Mouse (Mus musculus) hindbrain, embryonic 11.5 days (tissue): ENCODE measurements around the gene Scgb1b18. TPM values are rescaled to one million over a fixed set of nuclear protein-coding genes. Genes with fewer than 3 reads are reported as not detected.
"Not testable (repeated sequence)": the region's sequence is repeated elsewhere in the genome, so short reads cannot be mapped to it uniquely, and the experiment has no call there.

Experiments used
- ATAC-seq: fragments of 200-750 bp; cut with Nextera tagmentation; 2 replicates; pipeline ENCODE4 v1.8.0; 2017; ENCODE audit warnings: mild to moderate bottlenecking, moderate TSS enrichment, moderate library complexity; ENCODE audit not compliant: low FRiP score
- DNase-seq: peaks from one replicate; pipeline ENCODE4 v3.0.0-alpha.2; 2015; ENCODE audit warnings: low spot score
- H3K27ac ChIP-seq: fragments of 300-500 bp; sonication (generic); 2 replicates; pipeline ENCODE4 v1.5.1; 2014; ENCODE audit warnings: mild to moderate bottlenecking, low read depth, low read length
- H3K27me3 ChIP-seq: fragments of 300-500 bp; sonication (generic); 2 replicates; pipeline ENCODE4 v1.6.1; 2014; ENCODE audit warnings: mild to moderate bottlenecking, low read length, moderate library complexity, mixed read lengths; ENCODE audit not compliant: control insufficient read depth, insufficient read depth
- H3K36me3 ChIP-seq: fragments of 300-500 bp; sonication (generic); 2 replicates; pipeline ENCODE4 v1.6.1; 2014; ENCODE audit warnings: mild to moderate bottlenecking, low read length, moderate library complexity, mixed read lengths; ENCODE audit not compliant: control insufficient read depth, insufficient read depth
- H3K4me1 ChIP-seq: fragments of 300-500 bp; sonication (generic); replicated peaks from 2 replicates; pipeline ENCODE4 v1.6.1; 2014; ENCODE audit warnings: low read length, mixed read lengths; ENCODE audit not compliant: control insufficient read depth, insufficient read depth
- H3K4me2 ChIP-seq: fragments of 300-500 bp; sonication (generic); replicated peaks from 2 replicates; pipeline ENCODE4 v1.6.1; 2014; ENCODE audit warnings: mild to moderate bottlenecking, low read depth, low read length
- H3K4me3 ChIP-seq: fragments of 300-500 bp; sonication (generic); 2 replicates; pipeline ENCODE4 v1.5.1; 2014; ENCODE audit warnings: low read depth, low read length
- H3K9ac ChIP-seq: fragments of 300-500 bp; sonication (generic); 2 replicates; pipeline ENCODE4 v1.6.1; 2014; ENCODE audit warnings: low read depth, low read length
- H3K9me3 ChIP-seq: fragments of 300-500 bp; sonication (generic); 2 replicates; pipeline ENCODE4 v1.6.1; 2016; ENCODE audit warnings: low read length; ENCODE audit not compliant: control insufficient read depth
- WGBS: fragments of 180-500 bp; shearing (Covaris S2); extraction: QIAGEN DNeasy Blood & Tissue Kit; methylation state at CpG from one replicate; pipeline ENCODE4 v1.1.7; 2014; 5-methylcytosine and 5-hydroxymethylcytosine counted together
- polyA plus RNA-seq: library from polyadenylated mRNA; unstranded; fragments of >200 nt; fragmentation: Nextera tagmentation; extraction: Ambion mirVana; gene quantifications from 2 replicates; pipeline ENCODE4 v1.2.1, GENCODE M21; 2014

The Scgb1b18 gene
- polyA plus RNA-seq = not detected in 2 replicates

DNA sequence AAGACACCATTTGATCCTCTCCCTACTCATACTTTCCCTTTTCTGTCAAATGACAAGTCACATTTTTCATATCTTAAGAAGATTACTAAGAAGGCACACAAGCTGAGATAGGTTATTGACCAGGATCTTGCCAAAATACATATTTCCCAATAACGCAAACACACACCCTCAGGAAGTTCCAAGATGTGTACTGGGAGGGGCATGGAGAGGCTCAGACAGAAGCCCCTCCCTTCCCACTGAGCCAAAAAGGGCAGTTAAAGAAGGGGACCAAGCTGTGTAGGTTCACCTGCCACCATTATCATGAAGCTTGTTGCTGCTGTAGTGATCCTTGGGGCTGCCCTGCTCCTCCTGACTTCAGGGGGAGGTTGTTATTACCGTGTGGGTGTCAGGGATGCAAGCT lies at the start of gene Scgb1b18:
Gene Scgb1b18, plus strand, starts transcription at position 301 of the 400 bp plus-strand sequence.
- H3K36me3 ChIP-seq, H3K4me1 ChIP-seq, DNase-seq, H3K27me3 ChIP-seq, H3K4me3 ChIP-seq, H3K27ac ChIP-seq, H3K9ac ChIP-seq, H3K4me2 ChIP-seq, ATAC-seq, H3K9me3 ChIP-seq: not testable (repeated sequence)
- WGBS = no CpG with 5 or more reads among the region's 2 CpGs

DNA sequence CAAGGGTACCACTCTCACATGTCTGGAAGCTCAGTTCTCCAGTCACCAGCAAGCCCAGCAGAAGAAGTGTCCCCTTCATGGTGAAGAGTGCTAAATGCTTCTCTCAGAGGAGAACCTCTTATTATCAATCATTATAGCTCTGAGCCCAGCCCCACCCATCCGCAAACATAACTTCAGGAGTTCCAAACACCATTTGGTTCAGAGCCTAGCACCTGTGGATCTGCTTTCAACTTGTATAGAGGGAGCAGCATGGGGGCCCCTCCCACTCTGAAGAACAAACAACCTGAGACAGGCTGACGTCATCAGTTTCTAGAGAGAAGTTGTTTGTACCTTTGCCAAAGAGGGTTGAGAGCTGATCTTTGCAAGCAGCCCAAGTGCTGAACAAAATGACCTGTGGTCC lies 11.6 kb upstream of the Scgb1b18 start, which contains the start of gene Scgb2b18:
Gene Scgb2b18, minus strand, starts transcription at position 101 of the 400 bp plus-strand sequence.
- not testable (repeated sequence) for H3K9ac ChIP-seq, H3K36me3 ChIP-seq, DNase-seq, H3K9me3 ChIP-seq, H3K4me3 ChIP-seq, H3K27me3 ChIP-seq, H3K4me2 ChIP-seq, ATAC-seq, H3K4me1 ChIP-seq, H3K27ac ChIP-seq
- WGBS = 77% methylated on average over 2 of the region's 2 CpGs

Other genes with a start within 250 kb of the Scgb1b18 start
- gene Scgb2b17, start 129.0 kb upstream of the Scgb1b18 start, polyA plus RNA-seq = not detected in 2 replicates
- gene Scgb1b17, start 122.1 kb upstream of the Scgb1b18 start, polyA plus RNA-seq = not detected in 2 replicates
- gene Scgb2b18, start 11.7 kb upstream of the Scgb1b18 start, polyA plus RNA-seq = not detected in 2 replicates
- not detected in 2 replicates for gene Scgb2b19, start 94.8 kb downstream of the Scgb1b18 start, polyA plus RNA-seq
- gene Scgb1b19, start 101.7 kb downstream of the Scgb1b18 start, polyA plus RNA-seq = not detected in 2 replicates
- gene Scgb2b20, start 180.8 kb downstream of the Scgb1b18 start, polyA plus RNA-seq = not detected in 2 replicates
- gene Scgb1b20, start 187.7 kb downstream of the Scgb1b18 start, polyA plus RNA-seq = not detected in 2 replicates